Mouse (Mus musculus) heart, embryonic 11.5 days (tissue): ENCODE measurements around the gene Cd244a. TPM values are rescaled to one million over a fixed set of nuclear protein-coding genes. Genes with fewer than 3 reads are reported as not detected.

Experiments used
- ATAC-seq: fragments of 200-750 bp; cut with Nextera tagmentation; replicated peaks from 2 replicates; pipeline ENCODE4 v1.8.0; 2017; ENCODE audit warnings: moderate library complexity; ENCODE audit not compliant: insufficient number of reproducible peaks, low FRiP score, low TSS enrichment
- H3K27ac ChIP-seq: fragments of 300-500 bp; sonication (generic); 2 replicates; pipeline ENCODE4 v1.5.1; 2014; ENCODE audit warnings: mild to moderate bottlenecking, low read depth, low read length
- H3K27me3 ChIP-seq: fragments of 300-500 bp; sonication (generic); 2 replicates; pipeline ENCODE4 v1.6.1; 2014; ENCODE audit warnings: mild to moderate bottlenecking, low read length, mixed read lengths; ENCODE audit not compliant: control insufficient read depth, insufficient read depth
- H3K36me3 ChIP-seq: fragments of 300-500 bp; sonication (generic); 2 replicates; pipeline ENCODE4 v1.6.1; 2014; ENCODE audit warnings: mild to moderate bottlenecking, low read length, moderate library complexity, mixed read lengths; ENCODE audit not compliant: control insufficient read depth, insufficient read depth
- H3K4me1 ChIP-seq: fragments of 300-500 bp; sonication (generic); 2 replicates; pipeline ENCODE4 v1.6.1; 2014; ENCODE audit warnings: low read length; ENCODE audit not compliant: control insufficient read depth, insufficient read depth
- H3K4me2 ChIP-seq: fragments of 300-500 bp; sonication (generic); 2 replicates; pipeline ENCODE4 v1.6.1; 2014; ENCODE audit warnings: mild to moderate bottlenecking, moderate library complexity
- H3K4me3 ChIP-seq: fragments of 300-500 bp; sonication (generic); 2 replicates; pipeline ENCODE4 v1.5.1; 2014; ENCODE audit warnings: low read depth, low read length
- H3K9ac ChIP-seq: fragments of 300-500 bp; sonication (generic); 2 replicates; pipeline ENCODE4 v1.6.1; 2014; ENCODE audit warnings: mild to moderate bottlenecking, low read depth, low read length, moderate library complexity
- H3K9me3 ChIP-seq: fragments of 300-500 bp; sonication (generic); replicated peaks from 2 replicates; pipeline ENCODE4 v1.6.1; 2016; ENCODE audit warnings: low read length; ENCODE audit not compliant: control insufficient read depth
- WGBS: fragments of 180-500 bp; shearing (Covaris S2); extraction: QIAGEN DNeasy Blood & Tissue Kit; methylation state at CpG from one replicate; pipeline ENCODE4 v1.1.7; 2014; ENCODE audit not compliant: insufficient replicate concordance; 5-methylcytosine and 5-hydroxymethylcytosine counted together
- polyA plus RNA-seq: library from polyadenylated mRNA; unstranded; fragments of >200 nt; fragmentation: Nextera tagmentation; extraction: Ambion mirVana; gene quantifications from 2 replicates; pipeline ENCODE4 v1.2.1, GENCODE M21; 2014

Cd244a gene
- polyA plus RNA-seq, 1 experiment from 2014 or later, result not detected

DNA sequence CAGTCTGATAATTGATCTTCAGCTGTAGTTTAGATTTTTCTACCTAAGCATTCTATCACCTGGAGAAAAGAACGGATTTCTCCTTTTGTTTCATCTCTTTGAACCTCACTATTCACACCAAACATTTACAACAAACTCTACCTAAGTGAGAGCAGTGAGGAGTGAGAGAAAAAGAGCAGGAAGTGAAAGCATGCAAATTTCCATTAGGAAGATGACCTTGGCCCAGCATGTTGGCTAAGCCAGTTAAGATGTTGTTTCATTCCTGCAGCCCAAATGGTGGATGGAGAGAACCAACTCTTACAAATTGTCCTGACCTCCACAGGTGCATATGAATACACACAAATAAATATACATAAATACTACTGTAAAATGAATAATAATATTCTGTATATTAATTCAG lies 18.3 kb upstream of the Cd244a start:
- no peak overlapping the region for H3K4me2 ChIP-seq
- no peaks in the 10 kb centered on the region for H3K9me3 ChIP-seq
- no peaks in the 10 kb centered on the region for H3K36me3 ChIP-seq
- no peak overlapping the region for H3K27ac ChIP-seq
- no peaks in the 10 kb centered on the region for H3K27me3 ChIP-seq
- 68% methylated on average over 1 of the region's 1 CpGs for WGBS
- no peaks in the 10 kb centered on the region for H3K4me1 ChIP-seq
- no peak overlapping the region for H3K4me3 ChIP-seq
- H3K9ac ChIP-seq, result no peak overlapping the region
- no peak for ATAC-seq

DNA sequence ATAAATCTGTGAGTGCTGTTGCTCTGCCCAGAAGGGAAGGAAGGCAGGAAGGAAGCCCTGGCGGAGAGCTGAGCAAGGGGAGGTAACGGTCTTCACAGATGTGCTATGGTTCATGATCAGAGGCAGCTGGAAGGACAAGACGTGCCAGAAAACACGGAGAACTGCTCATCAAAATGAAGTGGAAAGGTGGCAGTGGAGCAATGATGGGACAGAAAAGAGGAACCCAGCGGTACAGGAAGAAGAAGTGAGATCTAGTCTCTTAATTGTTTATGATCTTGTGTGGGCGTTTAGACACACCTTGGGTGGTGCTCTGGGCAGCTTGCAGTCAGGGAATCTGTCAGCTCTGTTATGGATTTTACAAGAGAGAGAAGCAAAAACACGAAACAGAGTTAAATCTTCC lies 7.7 kb upstream of the Cd244a start:
- no peak for ATAC-seq
- Histone ChIP-seq H3K36me3 (no peaks in the 10 kb centered on the region), H3K9ac (no peak overlapping the region), H3K4me1 (0 out of 2 replicates have a peak, but pooled peaks cover 4% of the 10 kb centered on the region), H3K4me2 (no peak overlapping the region), H3K4me3 (no peak overlapping the region), H3K27ac (no peak overlapping the region), H3K27me3 (no peaks in the 10 kb centered on the region), H3K9me3 (no peaks in the 10 kb centered on the region)
- 85% methylated on average over 7 of the region's 7 CpGs for WGBS

DNA sequence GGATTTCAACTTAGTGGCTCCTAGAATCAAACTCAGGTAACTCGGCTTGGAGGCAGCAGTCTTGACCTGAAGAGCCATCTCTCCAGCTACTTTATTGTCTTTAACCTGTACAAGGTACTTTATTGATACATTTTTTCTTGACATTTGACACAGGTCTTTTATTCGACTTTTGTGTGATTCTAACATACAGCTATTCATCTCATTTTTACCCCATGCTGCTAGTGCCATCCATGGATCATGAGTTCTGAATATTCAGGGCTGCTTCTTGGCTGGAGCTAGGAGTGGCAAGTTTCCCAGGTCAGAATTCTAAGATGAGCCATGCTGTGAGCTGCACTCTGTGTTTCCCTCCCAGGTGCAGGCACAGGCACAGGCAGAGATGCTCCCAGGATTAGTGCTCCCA lies 6.8 kb upstream of the Cd244a start:
- Histone ChIP-seq H3K9ac (peak overlapping the region; percentile 52; the same call in 1 of the 2 replicates), H3K4me2 (no peak overlapping the region), H3K9me3 (no peaks in the 10 kb centered on the region), H3K4me3 (no peak overlapping the region), H3K36me3 (no peaks in the 10 kb centered on the region), H3K27me3 (no peaks in the 10 kb centered on the region), H3K27ac (peak overlapping the region; percentile 83), H3K4me1 (0 out of 2 replicates have a peak, but pooled peaks cover 4% of the 10 kb centered on the region)
- no peak for ATAC-seq
- 83% methylated on average over 2 of the region's 2 CpGs for WGBS

DNA sequence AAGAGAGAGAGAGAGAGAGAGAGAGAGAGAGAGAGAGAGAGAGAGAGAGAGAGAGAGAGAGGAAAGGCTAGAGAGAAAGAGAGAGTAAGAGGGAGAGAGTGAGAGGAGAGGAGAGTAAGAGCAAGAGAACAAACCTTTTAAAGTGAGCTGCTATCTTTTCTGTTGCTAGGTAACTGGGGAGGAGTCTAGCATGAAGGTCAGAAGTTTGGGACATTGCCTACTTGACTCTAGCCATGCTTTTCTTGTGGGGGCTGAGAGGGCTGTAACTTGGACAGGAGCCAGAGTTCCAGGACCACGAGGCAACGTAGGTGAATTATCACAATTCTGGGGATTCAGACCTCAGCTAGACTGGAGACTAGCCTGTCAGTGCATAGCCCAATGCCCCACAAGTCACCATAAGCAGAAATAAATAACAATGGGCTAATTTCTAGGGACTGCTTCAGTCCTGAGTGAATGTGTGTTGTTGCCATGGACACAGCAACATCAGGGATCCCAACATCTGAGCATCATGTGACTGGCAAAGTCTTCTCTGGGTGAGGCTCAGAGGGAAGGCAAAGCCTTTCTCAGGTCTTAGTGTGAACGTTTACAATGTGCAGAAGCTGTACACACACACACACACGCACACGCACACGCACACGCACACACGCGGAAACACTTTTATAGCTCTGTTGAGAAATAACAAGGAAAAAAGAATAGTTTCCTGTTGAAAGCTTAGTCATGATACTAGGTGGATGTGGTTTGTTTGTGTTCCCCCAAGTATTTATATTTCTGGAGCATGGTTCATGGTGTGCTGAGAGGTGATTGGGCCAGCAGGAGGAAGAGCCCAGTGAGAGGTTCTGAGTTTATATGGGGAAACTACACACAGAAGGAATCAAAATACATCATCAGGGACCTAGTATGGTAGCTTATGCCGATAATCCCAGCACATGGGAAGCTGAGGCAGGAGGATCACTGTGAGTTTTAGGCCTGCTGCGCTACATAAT lies 5.3 kb upstream of the Cd244a start:
- H3K27me3 ChIP-seq, result no peaks in the 10 kb centered on the region
- no peaks in the 10 kb centered on the region for H3K36me3 ChIP-seq
- peak overlapping the region; percentile 57 for H3K27ac ChIP-seq
- H3K9ac ChIP-seq, result no peak overlapping the region
- H3K4me1 ChIP-seq, result 0 out of 2 replicates have a peak, but pooled peaks cover 4% of the 10 kb centered on the region
- H3K4me2 ChIP-seq, result peak overlapping the region; percentile 29; the same call in 1 of the 2 replicates
- 0 out of 2 replicates have a peak, but pooled peaks have one; percentile 59 for ATAC-seq
- H3K4me3 ChIP-seq, result no peak overlapping the region
- WGBS, result 74% methylated on average over 11 of the region's 11 CpGs
- H3K9me3 ChIP-seq, result no peaks in the 10 kb centered on the region

DNA sequence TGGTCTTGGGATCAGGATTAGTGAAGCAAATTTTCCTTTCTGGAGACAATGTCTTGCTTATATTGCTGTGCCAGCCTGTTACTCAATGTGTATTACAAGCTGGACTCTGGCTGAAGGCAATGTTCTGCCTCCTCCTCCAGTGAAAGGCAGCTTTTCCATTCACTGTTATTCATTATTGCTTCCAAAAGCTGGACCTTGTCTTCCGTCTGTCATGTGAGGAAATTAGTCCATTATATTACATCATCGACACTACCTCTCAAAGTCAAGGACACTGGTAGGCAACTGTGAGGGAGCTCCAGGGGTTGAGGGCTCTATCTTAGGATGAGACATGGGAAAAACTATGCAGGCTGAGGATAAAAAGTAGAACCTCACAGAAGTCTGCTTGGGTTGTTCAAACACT lies 2.6 kb upstream of the Cd244a start:
- H3K4me2 ChIP-seq, result no peak overlapping the region
- 68% methylated on average over 2 of the region's 2 CpGs for WGBS
- no peak overlapping the region for H3K27ac ChIP-seq
- no peak overlapping the region for H3K9ac ChIP-seq
- H3K36me3 ChIP-seq, result no peaks in the 10 kb centered on the region
- no peaks in the 10 kb centered on the region for H3K27me3 ChIP-seq
- no peaks in the 10 kb centered on the region for H3K9me3 ChIP-seq
- ATAC-seq, result no peak
- no peak overlapping the region for H3K4me3 ChIP-seq
- H3K4me1 ChIP-seq, result 0 out of 2 replicates have a peak, but pooled peaks cover 7% of the 10 kb centered on the region

DNA sequence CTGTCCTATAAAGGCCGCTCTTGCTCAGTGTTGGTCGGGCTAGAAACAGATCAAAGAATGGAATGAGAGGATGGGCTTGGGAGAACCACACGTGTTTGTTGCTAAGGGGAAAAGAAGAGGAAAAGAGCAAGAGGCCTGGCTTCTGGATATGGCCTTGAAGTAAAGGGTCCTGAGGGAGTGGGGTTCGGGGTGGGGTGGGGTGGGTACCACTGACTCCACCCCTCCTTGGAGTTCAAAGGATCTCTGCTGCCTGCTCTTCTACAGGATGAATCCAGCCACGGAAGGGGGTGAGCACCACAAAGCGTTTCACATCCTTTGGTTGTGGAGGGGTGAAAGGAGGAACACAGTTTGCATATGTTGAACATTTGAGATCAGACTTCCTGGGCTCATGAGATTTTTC lies 586 bp upstream of the Cd244a start:
- H3K9ac ChIP-seq, result no peak overlapping the region
- H3K9me3 ChIP-seq, result no peaks in the 10 kb centered on the region
- WGBS, result 71% methylated on average over 6 of the region's 6 CpGs
- no peaks in the 10 kb centered on the region for H3K36me3 ChIP-seq
- no peak overlapping the region for H3K27ac ChIP-seq
- no peak for ATAC-seq
- 0 out of 2 replicates have a peak, but pooled peaks cover 3% of the 10 kb centered on the region for H3K4me1 ChIP-seq
- H3K4me3 ChIP-seq, result no peak overlapping the region
- no peaks in the 10 kb centered on the region for H3K27me3 ChIP-seq
- no peak overlapping the region for H3K4me2 ChIP-seq

DNA sequence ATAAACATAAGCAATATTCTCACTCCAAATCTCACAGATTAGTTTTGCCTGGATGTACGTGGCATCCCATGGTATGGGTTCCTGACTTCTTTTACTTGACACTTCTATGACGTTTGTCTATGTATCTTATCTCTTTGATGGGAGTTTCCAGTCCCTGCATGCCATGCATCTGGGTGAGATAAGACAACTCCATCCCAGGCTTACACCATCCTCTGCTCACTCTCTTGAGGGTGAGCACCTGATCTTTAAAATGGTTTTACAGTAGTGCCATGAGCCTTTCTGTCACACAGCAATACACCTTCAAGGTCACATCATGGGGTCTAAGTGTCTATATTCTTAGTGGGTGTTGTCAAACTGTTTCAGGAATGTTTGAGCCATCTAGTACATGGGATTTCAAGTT lies 1.3 kb downstream of the Cd244a start:
- H3K27me3 ChIP-seq, result no peaks in the 10 kb centered on the region

DNA sequence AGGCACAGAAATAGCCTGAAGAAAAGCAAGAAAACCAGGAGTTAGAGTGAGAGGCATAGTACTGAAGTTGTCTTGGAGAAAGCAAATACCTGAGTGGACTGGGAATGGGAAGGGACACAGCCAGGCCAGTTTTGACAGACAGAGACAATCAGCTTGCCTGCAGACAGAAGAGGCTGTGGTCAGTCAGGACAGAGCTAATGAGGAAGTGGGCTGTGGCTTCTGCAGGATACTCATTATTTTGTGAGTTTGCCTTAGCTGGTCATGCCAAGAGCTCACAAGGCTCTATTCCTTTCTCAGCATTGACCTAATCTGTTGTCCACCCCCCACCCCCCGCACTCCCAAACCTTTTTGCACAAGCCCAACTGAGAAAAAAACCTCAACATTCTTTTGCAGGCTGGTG lies 2.2 kb downstream of the Cd244a start:
- H3K9ac ChIP-seq, result no peak overlapping the region
- H3K4me2 ChIP-seq, result no peak overlapping the region
- no peaks in the 10 kb centered on the region for H3K36me3 ChIP-seq
- no peak overlapping the region for H3K27ac ChIP-seq
- H3K4me1 ChIP-seq, result 0 out of 2 replicates have a peak, but pooled peaks cover 3% of the 10 kb centered on the region
- WGBS, result 67% methylated on average over 1 of the region's 1 CpGs
- H3K4me3 ChIP-seq, result no peak overlapping the region
- ATAC-seq, result no peak
- H3K27me3 ChIP-seq, result no peaks in the 10 kb centered on the region
- no peaks in the 10 kb centered on the region for H3K9me3 ChIP-seq

More for the DNA sequence above, 1.3 kb downstream of the Cd244a start:
- no peak overlapping the region for H3K4me2 ChIP-seq
- H3K9me3 ChIP-seq, result no peaks in the 10 kb centered on the region
- no peak overlapping the region for H3K4me3 ChIP-seq
- no peak overlapping the region for H3K27ac ChIP-seq
- 0 out of 2 replicates have a peak, but pooled peaks cover 3% of the 10 kb centered on the region for H3K4me1 ChIP-seq
- no peaks in the 10 kb centered on the region for H3K36me3 ChIP-seq
- ATAC-seq, result no peak
- 26% methylated on average over 2 of the region's 2 CpGs for WGBS
- no peak overlapping the region for H3K9ac ChIP-seq
